Mouse (Mus musculus): ENCODE results near the gene Cdc37. TPM values are rescaled to one million over a fixed set of nuclear protein-coding genes. Genes with fewer than 3 reads are reported as not detected.
A peak's percentile ranks its signal among the peaks of the same experiment; 100 is the strongest.

Gene Cdc37
- polyA plus RNA-seq, 1 experiment from 2014 or later, result 335 TPM

DNA sequence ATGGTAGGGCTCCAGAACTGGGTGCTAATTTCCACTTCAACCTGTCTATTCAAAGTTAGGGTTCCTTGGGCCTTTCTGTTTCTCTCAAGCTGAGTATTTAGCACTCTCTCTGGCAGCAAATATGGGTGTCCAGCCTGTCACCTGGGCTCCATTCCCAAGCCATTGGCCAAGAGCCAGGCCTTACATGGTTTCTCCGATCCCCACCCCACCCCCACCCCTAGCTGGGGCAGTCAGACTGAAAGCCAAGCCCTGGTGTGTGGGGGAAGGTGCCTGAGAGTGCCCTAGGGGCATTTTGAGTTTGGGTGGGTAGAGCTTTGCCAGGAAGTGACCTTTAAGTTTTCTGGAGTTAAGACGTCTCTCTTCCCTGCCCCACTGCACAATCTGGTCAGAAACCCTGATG lies 35.0 kb upstream of the Cdc37 start:
- H3K4me3 ChIP-seq, result no peak overlapping the region
- no peaks in the 10 kb centered on the region for H3K9me3 ChIP-seq
- 19% methylated on average over 2 of the region's 2 CpGs for WGBS
- H3K4me2 ChIP-seq (replicated peaks), result no peak overlapping the region
- H3K27ac ChIP-seq, result no peak overlapping the region
- H3K27me3 ChIP-seq, result peaks cover 31% of the 10 kb centered on the region
- H3K4me1 ChIP-seq, result peaks cover 14% of the 10 kb centered on the region; the same call in 1 of the 2 replicates
- no peak for ATAC-seq (ENCODE audit: insufficient number of reproducible peaks, insufficient read depth, low FRiP score, low TSS enrichment)
- no peak overlapping the region for H3K9ac ChIP-seq
- H3K36me3 ChIP-seq, result no peaks in the 10 kb centered on the region

DNA sequence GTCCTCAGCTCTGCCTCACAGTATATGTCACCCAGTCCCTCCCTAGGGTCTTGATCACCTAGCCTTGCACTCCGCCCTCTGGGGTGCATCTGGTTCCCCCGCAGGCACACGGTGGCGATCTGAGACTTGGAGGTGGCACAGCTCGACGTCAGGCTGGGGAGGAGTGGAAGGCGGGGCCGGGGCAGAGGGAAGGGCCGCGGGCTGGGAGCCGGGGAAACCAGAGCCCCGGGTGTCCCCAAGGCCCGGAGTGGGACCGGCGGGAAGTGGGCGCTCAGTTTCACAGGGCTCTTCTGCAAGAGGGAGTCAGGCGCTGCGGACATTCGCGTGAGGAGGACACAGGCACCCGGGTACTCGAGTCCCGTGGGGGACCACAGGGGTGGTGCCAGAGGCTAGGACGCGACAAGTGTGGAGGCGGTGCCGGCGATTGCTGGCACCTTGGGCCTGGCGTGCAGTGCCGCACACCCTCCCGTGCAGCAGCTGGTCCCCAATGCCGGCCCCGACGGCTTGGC lies 34.2 kb upstream of the Cdc37 start:
- H3K27ac ChIP-seq, result no peak overlapping the region
- peak overlapping the region; percentile 48 for H3K4me2 ChIP-seq (replicated peaks)
- 7% methylated on average over 34 of the region's 34 CpGs for WGBS
- H3K4me3 ChIP-seq, result peak overlapping the region; percentile 24
- peaks cover 14% of the 10 kb centered on the region; the same call in 1 of the 2 replicates for H3K4me1 ChIP-seq
- ATAC-seq (ENCODE audit: insufficient number of reproducible peaks, insufficient read depth, low FRiP score, low TSS enrichment), result no peak
- no peaks in the 10 kb centered on the region for H3K9me3 ChIP-seq
- no peaks in the 10 kb centered on the region for H3K36me3 ChIP-seq
- H3K9ac ChIP-seq, result no peak overlapping the region; the same call in 1 of the 2 replicates
- peaks cover 31% of the 10 kb centered on the region for H3K27me3 ChIP-seq

DNA sequence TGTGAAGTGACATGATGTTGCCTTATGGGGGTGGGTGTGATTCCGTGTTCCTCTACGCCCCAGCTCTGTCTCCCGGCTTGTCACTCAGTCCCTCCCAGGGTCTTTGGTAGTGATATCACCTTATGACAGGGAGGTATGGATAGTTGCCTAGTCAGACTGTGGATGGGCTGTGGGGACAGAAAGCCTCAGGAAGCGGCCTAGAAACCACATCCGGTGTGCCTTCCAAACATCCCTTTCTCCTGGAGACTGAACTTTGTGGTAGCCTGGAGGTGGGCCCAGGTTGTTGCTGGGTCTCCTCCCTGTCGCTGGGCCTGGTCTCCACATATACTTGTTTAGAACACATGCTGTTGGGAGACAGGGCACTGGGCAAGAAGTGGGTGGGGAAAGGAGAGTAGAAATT lies 33.6 kb upstream of the Cdc37 start:
- H3K9ac ChIP-seq, result no peak overlapping the region
- WGBS, result 89% methylated on average over 6 of the region's 6 CpGs

DNA sequence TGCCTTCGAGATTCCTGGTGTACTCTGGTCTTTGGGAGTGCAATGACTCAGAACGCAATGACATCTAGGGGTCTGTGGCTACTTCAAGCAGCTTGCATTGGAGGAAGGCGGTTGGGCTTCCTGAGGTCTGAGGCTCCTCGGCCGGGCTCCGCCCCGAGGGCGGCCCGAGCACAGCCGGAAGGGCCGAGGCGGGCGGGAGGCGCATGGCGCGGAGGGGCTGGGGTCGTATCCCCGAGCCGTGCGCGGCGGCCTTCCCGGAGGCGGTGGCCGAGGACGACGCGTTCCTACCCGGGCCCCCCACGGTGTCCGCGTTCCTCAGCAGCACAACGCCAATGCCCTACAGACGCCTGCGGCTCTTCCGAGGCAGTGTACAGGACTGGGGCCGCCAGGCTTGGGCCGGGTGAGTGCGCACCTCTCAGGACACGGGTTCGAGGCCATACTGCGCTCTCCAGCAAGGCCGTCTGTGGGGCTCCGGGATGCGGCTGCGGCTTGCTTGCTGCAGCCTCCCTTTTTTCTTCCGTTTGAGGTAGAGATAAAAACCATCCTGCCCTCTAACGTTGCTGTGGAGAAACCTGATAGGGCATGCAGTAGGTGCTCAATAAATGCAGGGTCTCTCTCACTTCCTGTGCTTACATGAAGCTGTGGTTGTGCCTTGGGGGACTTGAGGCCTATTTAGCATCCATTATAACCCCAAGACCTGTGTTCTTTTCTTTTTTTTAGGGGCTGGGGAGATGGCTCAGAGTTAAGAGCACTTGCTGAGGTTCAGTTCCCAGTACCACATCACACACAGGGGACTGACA lies 31.8 kb upstream of the Cdc37 start:
- Histone ChIP-seq H3K36me3 (no peaks in the 10 kb centered on the region), H3K9me3 (no peaks in the 10 kb centered on the region), H3K4me2 (replicated peaks) (peak overlapping the region; percentile 50), H3K27me3 (peaks cover 31% of the 10 kb centered on the region), H3K27ac (no peak overlapping the region), H3K4me3 (peak overlapping the region; percentile 28), H3K9ac (peak overlapping the region; percentile 24; the same call in 1 of the 2 replicates), H3K4me1 (peaks cover 14% of the 10 kb centered on the region; the same call in 1 of the 2 replicates)
- 8% methylated on average over 48 of the region's 48 CpGs for WGBS
- ATAC-seq (ENCODE audit: insufficient number of reproducible peaks, insufficient read depth, low FRiP score, low TSS enrichment), result no peak

More for the DNA sequence above, 33.6 kb upstream of the Cdc37 start:
- H3K4me3 ChIP-seq, result no peak overlapping the region; the same call in 1 of the 2 replicates
- peaks cover 14% of the 10 kb centered on the region; the same call in 1 of the 2 replicates for H3K4me1 ChIP-seq
- peaks cover 31% of the 10 kb centered on the region for H3K27me3 ChIP-seq
- no peaks in the 10 kb centered on the region for H3K36me3 ChIP-seq
- no peak overlapping the region for H3K4me2 ChIP-seq (replicated peaks)
- no peaks in the 10 kb centered on the region for H3K9me3 ChIP-seq
- no peak overlapping the region for H3K27ac ChIP-seq
- no peak for ATAC-seq (ENCODE audit: insufficient number of reproducible peaks, insufficient read depth, low FRiP score, low TSS enrichment)

DNA sequence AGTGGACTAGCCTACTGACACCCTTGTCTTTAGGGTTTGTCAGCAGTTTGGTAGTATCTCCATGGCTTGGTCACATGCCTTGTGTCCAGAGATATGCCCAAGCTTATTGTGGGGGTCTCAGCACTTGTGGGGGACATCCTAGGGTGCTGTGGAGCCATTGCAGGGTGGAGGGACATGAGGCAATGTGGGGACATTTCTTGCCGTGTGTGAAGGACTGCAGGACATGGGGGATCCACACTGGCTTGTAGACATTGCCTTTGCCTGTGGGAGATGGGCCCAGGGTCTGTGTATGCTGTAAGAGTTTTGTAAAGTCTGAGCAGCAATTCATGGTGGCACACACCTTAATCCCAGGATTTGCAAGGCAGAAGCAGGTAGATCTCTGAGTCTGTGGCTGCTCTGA lies 31.1 kb upstream of the Cdc37 start:
- Histone ChIP-seq H3K4me3 (no peak overlapping the region), H3K9me3 (no peaks in the 10 kb centered on the region)
- WGBS, result 57% methylated on average over 1 of the region's 1 CpGs

DNA sequence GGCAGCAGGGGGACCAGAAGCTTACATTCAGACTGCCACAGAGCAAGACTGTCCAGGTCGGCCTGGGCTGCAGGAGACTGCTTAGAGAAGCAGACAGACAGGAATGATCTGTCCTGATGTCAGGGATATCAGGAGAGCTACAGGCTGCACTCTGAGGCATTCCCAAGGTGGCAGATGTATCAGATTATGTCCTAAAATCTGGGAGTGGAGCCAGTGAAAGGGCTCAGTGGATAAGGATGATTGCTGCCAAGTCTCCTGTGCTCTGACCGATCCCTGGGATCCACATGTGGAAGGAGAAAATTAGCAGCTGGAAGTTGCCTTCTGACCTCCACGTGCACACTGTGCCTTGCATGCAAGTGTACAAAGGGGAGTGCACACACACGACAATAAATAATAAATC lies 30.6 kb upstream of the Cdc37 start:
- no peak overlapping the region for H3K9ac ChIP-seq
- H3K4me3 ChIP-seq, result no peak overlapping the region
- peaks cover 26% of the 10 kb centered on the region for H3K27me3 ChIP-seq
- no peaks in the 10 kb centered on the region for H3K36me3 ChIP-seq
- peaks cover 14% of the 10 kb centered on the region; the same call in 1 of the 2 replicates for H3K4me1 ChIP-seq
- 55% methylated on average over 4 of the region's 4 CpGs for WGBS
- no peak for ATAC-seq (ENCODE audit: insufficient number of reproducible peaks, insufficient read depth, low FRiP score, low TSS enrichment)
- H3K9me3 ChIP-seq, result no peaks in the 10 kb centered on the region
- no peak overlapping the region for H3K27ac ChIP-seq
- H3K4me2 ChIP-seq (replicated peaks), result no peak overlapping the region

More for the DNA sequence above, 31.1 kb upstream of the Cdc37 start:
- Histone ChIP-seq H3K4me1 (peaks cover 14% of the 10 kb centered on the region; the same call in 1 of the 2 replicates), H3K27ac (no peak overlapping the region), H3K36me3 (no peaks in the 10 kb centered on the region), H3K27me3 (peaks cover 30% of the 10 kb centered on the region), H3K4me2 (replicated peaks) (no peak overlapping the region), H3K9ac (no peak overlapping the region)
- no peak for ATAC-seq (ENCODE audit: insufficient number of reproducible peaks, insufficient read depth, low FRiP score, low TSS enrichment)

DNA sequence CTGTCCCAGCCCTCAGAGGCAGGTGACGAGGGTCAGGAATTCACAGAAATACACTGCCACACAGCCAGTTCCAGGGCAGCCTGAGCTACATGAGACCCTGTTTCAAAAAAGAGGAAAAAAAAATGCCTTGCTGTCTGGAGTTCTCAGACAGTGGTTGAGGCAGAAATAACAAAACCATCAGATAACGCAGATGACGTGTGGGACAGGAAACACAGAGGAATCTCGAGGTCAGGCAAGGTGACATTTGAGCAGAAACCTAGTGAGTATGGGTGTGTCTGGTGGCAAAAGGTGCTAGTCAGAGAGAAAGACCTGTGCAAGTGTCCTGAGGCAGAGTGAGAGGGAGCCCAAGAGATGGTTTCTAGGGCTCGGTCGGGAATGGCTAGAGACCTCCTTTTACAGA lies 22.6 kb upstream of the Cdc37 start:
- no peak overlapping the region for H3K4me3 ChIP-seq
- no peak overlapping the region for H3K9ac ChIP-seq
- H3K4me1 ChIP-seq, result peaks cover 19% of the 10 kb centered on the region
- 64% methylated on average over 6 of the region's 6 CpGs for WGBS
- ATAC-seq (ENCODE audit: insufficient number of reproducible peaks, insufficient read depth, low FRiP score, low TSS enrichment), result no peak
- H3K27ac ChIP-seq, result no peak overlapping the region
- no peak overlapping the region for H3K4me2 ChIP-seq (replicated peaks)
- no peaks in the 10 kb centered on the region for H3K9me3 ChIP-seq
- no peaks in the 10 kb centered on the region for H3K36me3 ChIP-seq
- H3K27me3 ChIP-seq, result no peaks in the 10 kb centered on the region

DNA sequence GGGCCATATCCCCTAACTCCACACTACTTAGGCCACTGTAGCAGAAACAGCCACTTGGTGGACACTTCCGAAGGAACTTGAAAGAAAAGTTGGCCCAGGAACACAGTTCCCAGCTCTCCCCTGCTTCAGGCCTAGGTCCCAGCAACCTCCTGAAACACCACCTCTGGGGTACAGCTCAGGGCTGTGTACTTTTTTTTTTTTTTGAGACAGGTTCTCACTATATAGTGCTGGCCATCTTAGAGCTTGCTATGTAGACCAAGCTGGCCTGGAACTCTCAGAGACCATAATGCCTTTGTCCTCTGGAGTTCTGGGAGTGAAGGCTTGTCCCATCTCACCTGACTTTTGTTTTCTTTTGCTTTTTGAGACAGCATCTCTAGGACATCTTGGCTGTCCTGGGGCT lies 19.4 kb upstream of the Cdc37 start:
- H3K4me3 ChIP-seq, result no peak overlapping the region
- H3K27ac ChIP-seq, result 0 out of 2 replicates have a peak overlapping the region, but pooled peaks have one; percentile 70
- ATAC-seq (ENCODE audit: insufficient number of reproducible peaks, insufficient read depth, low FRiP score, low TSS enrichment), result no peak
- H3K9me3 ChIP-seq, result no peaks in the 10 kb centered on the region
- no peaks in the 10 kb centered on the region for H3K36me3 ChIP-seq
- peaks cover 47% of the 10 kb centered on the region for H3K4me1 ChIP-seq
- H3K27me3 ChIP-seq, result peaks cover 31% of the 10 kb centered on the region
- WGBS, result 52% methylated on average over 1 of the region's 1 CpGs
- 0 out of 2 replicates have a peak overlapping the region, but pooled peaks have one; percentile 36 for H3K4me2 ChIP-seq (replicated peaks)
- H3K9ac ChIP-seq, result no peak overlapping the region

DNA sequence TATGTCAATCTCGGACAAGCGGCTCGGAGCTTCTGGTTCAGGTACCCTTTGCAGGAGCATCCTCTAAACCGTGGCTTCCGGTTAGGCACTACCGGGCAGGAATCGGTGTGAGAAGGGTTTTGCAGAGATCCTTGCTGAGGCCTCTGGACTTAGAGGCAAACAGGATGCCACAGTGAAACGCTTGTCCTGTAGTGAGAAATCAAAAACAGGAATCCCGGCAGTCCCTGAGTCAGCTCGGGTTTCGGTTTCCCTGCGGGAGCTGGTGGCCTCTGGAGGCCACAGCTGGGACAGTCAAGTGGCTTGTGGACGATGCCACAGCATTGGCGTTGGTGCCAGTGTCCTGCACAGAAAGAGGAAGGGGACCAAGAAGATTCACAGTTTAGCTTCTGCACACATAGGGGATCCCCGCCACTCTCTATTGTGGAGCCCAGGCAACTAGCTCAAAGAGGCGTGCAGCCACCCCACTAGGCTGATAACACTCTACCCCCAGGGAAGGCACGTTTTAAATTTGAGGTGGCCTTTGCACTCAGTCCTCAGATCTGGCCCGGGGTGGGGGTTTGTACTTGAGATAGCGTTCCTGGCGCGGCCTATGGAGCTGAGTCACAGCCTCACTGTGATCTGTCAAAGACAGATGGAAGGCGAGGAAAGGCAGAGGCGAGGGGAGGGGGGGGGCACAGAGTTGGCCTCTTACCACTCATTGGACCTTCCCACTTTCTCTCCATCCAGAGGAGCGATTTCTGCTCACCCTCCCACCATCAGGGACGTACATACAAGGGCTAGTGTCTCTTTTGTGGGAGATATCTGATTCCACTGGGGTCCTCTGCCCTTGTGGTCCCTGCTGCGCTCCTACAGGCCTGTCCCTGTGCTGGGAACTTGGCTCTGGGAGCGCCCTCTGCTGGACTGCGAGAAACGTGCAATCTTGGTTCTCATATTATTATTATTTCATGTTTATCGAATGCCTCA lies 18.7 kb upstream of the Cdc37 start:
- peak overlapping the region; percentile 70 for H3K27ac ChIP-seq
- H3K9me3 ChIP-seq, result no peaks in the 10 kb centered on the region
- H3K36me3 ChIP-seq, result no peaks in the 10 kb centered on the region
- H3K4me2 ChIP-seq (replicated peaks), result peak overlapping the region; percentile 36
- H3K4me1 ChIP-seq, result peaks cover 48% of the 10 kb centered on the region
- peak overlapping the region; percentile 1; the same call in 1 of the 2 replicates for H3K4me3 ChIP-seq
- H3K9ac ChIP-seq, result no peak overlapping the region
- H3K27me3 ChIP-seq, result peaks cover 39% of the 10 kb centered on the region
- ATAC-seq (ENCODE audit: insufficient number of reproducible peaks, insufficient read depth, low FRiP score, low TSS enrichment), result peak; percentile 60; the same call in 1 of the 2 replicates
- 5% methylated on average over 30 of the region's 30 CpGs for WGBS

DNA sequence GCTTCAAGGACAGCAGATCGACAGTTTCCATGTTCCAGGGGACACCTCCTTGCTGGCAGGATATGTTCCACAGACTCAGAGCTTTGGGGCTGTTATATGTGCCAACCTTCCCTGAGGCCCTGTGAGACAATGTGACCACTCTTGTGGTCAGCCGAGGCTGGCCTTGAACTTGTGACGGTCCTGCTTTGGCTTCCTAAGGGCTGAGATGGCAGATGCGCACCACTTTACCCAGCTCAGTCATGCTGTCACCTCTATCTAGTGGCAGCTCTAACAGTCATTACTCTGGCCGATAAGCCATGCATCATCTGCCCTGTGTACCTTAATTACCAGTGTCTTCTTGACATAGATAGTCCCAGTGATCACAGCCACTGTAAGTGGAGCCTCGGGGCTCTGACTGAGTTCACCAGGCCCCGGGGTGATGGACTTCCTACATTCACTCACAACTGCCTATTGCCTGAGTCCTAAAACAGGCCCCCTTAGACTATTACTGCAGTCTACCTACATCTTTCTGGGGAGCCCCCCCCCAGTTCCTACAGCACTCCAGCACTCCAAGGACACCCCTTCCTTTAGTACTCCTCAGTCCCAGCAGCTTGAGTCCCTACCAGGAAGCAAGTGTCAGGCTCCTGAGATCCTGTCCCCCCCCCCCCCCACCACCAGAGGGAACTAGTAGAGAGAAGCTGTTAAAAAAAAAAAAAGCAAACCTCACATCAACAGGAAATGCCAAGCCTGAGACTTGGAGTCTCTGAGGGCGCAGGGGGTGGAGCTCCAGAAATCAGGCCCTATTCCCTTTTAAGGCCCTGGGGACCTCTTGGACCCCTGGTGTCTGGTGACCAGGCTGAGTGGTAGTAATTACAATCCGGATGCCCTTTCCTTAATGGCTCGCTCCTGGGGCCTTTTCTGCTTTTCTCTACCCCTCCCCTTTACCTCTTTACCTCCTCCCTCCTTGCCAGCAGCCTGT lies 17.6 kb upstream of the Cdc37 start:
- H3K4me2 ChIP-seq (replicated peaks), result peak overlapping the region; percentile 36
- no peaks in the 10 kb centered on the region for H3K36me3 ChIP-seq
- peaks cover 48% of the 10 kb centered on the region for H3K4me1 ChIP-seq
- no peaks in the 10 kb centered on the region for H3K9me3 ChIP-seq
- peaks cover 48% of the 10 kb centered on the region for H3K27me3 ChIP-seq
- ATAC-seq (ENCODE audit: insufficient number of reproducible peaks, insufficient read depth, low FRiP score, low TSS enrichment), result no peak
- 41% methylated on average over 10 of the region's 10 CpGs for WGBS
- H3K9ac ChIP-seq, result no peak overlapping the region
- peak overlapping the region; percentile 70 for H3K27ac ChIP-seq
- H3K4me3 ChIP-seq, result 0 out of 2 replicates have a peak overlapping the region, but pooled peaks have one; percentile 1
